Mouse (Mus musculus) testis, adult 2 months (tissue): Measurements from ENCODE around the gene Tor1aip2. TPM values are rescaled to one million over a fixed set of nuclear protein-coding genes. Genes with fewer than 3 reads are reported as not detected.

ENCODE experiments used
- H3K27ac ChIP-seq: fragments of 200-500 bp; 2 replicates; pipeline ENCODE4 v1.5.1; 2012; ENCODE audit warnings: low read depth, low read length; ENCODE audit not compliant: control insufficient read depth, insufficient read depth
- H3K27me3 ChIP-seq: fragments of 200-500 bp; 2 replicates; pipeline ENCODE4 v1.6.1; 2012; ENCODE audit warnings: mild to moderate bottlenecking, low read length, moderate library complexity; ENCODE audit not compliant: control insufficient read depth, insufficient read depth
- H3K36me3 ChIP-seq: fragments of 200-500 bp; 2 replicates; pipeline ENCODE4 v1.6.1; 2012; ENCODE audit warnings: mild to moderate bottlenecking, low read length; ENCODE audit not compliant: control insufficient read depth, insufficient read depth
- H3K4me1 ChIP-seq: fragments of 200-500 bp; 2 replicates; pipeline ENCODE4 v1.6.1; 2012; ENCODE audit warnings: low read length; ENCODE audit not compliant: control insufficient read depth, insufficient read depth
- H3K4me3 ChIP-seq: fragments of 200-500 bp; 2 replicates; pipeline ENCODE4 v1.5.1; 2012; ENCODE audit warnings: low read depth, mild to moderate bottlenecking, low read length, moderate library complexity, mixed read lengths; ENCODE audit not compliant: control insufficient read depth
- CTCF ChIP-seq: fragments of 200-500 bp; IDR thresholded peaks from 2 replicates; pipeline ENCODE4 v1.5.1; 2012; ENCODE audit warnings: low read depth, mild to moderate bottlenecking, inconsistent platforms, low read length, moderate library complexity; ENCODE audit not compliant: control insufficient read depth, insufficient read depth, insufficient replicate concordance
- POLR2A ChIP-seq: fragments of 200-500 bp; IDR thresholded peaks from 2 replicates; pipeline ENCODE4 v1.6.1; 2012; ENCODE audit warnings: low read depth, mild to moderate bottlenecking, inconsistent platforms, low read length, moderate library complexity; ENCODE audit not compliant: control insufficient read depth
- polyA plus RNA-seq: library from polyadenylated mRNA; depleted of rRNA; stranded (reverse); fragments of >200 nt; gene quantifications from 2 replicates; pipeline ENCODE4 v1.2.3, GENCODE M21; 2012

The Tor1aip2 gene
- polyA plus RNA-seq, 1 experiment = 59.8 TPM

- no peak for TF ChIP-seq CTCF
- no peak for TF ChIP-seq POLR2A
- no peak overlapping the region for H3K27ac ChIP-seq
- H3K27me3 ChIP-seq = no peaks in the 10 kb centered on the region
- no peak overlapping the region for H3K4me3 ChIP-seq
- peaks cover 2% of the 10 kb centered on the region; the same call in 1 of the 2 replicates for H3K4me1 ChIP-seq
- no peaks in the 10 kb centered on the region for H3K36me3 ChIP-seq
Observed at GRCm38 (mm10) chr1:156085770-156086169, 50.6 kb downstream of the Tor1aip2 start.

GRCm38 (mm10) chr1:156087586-156087985 lies 52.4 kb downstream of the Tor1aip2 start:
- no peak overlapping the region for H3K4me3 ChIP-seq

GRCm38 (mm10) chr1:156089561-156089960 lies 54.4 kb downstream of the Tor1aip2 start:
- TF ChIP-seq CTCF (no peak), POLR2A (no peak)
- Histone ChIP-seq H3K4me3 (no peak overlapping the region), H3K27me3 (no peaks in the 10 kb centered on the region), H3K36me3 (no peaks in the 10 kb centered on the region), H3K27ac (no peak overlapping the region), H3K4me1 (no peaks in the 10 kb centered on the region)

More at GRCm38 (mm10) chr1:156087586-156087985, 52.4 kb downstream of the Tor1aip2 start:
- no peak for TF ChIP-seq CTCF
- no peak for TF ChIP-seq POLR2A
- no peak overlapping the region for H3K27ac ChIP-seq
- no peaks in the 10 kb centered on the region for H3K27me3 ChIP-seq
- H3K4me1 ChIP-seq = peaks cover 2% of the 10 kb centered on the region; the same call in 1 of the 2 replicates
- H3K36me3 ChIP-seq = no peaks in the 10 kb centered on the region

- Histone ChIP-seq H3K4me3 (no peak overlapping the region), H3K36me3 (no peaks in the 10 kb centered on the region), H3K27ac (no peak overlapping the region), H3K4me1 (no peaks in the 10 kb centered on the region), H3K27me3 (no peaks in the 10 kb centered on the region)
- TF ChIP-seq POLR2A (no peak), CTCF (no peak)
Observed at GRCm38 (mm10) chr1:156090042-156090441, 54.8 kb downstream of the Tor1aip2 start.

GRCm38 (mm10) chr1:156091811-156092210 lies 56.6 kb downstream of the Tor1aip2 start:
- no peak overlapping the region for H3K27ac ChIP-seq
- H3K27me3 ChIP-seq = no peaks in the 10 kb centered on the region
- H3K36me3 ChIP-seq = no peaks in the 10 kb centered on the region
- H3K4me3 ChIP-seq = no peak overlapping the region
- no peak for TF ChIP-seq CTCF
- no peak for TF ChIP-seq POLR2A
- H3K4me1 ChIP-seq = no peaks in the 10 kb centered on the region

- TF ChIP-seq POLR2A (no peak), CTCF (no peak)
- Histone ChIP-seq H3K27ac (no peak overlapping the region), H3K4me1 (no peaks in the 10 kb centered on the region), H3K4me3 (no peak overlapping the region), H3K36me3 (no peaks in the 10 kb centered on the region), H3K27me3 (no peaks in the 10 kb centered on the region)
Observed at GRCm38 (mm10) chr1:156103763-156104162, 68.6 kb downstream of the Tor1aip2 start.

GRCm38 (mm10) chr1:156105381-156105780 lies 70.2 kb downstream of the Tor1aip2 start:
- Histone ChIP-seq H3K27me3 (no peaks in the 10 kb centered on the region), H3K36me3 (no peaks in the 10 kb centered on the region), H3K4me3 (no peak overlapping the region), H3K27ac (no peak overlapping the region), H3K4me1 (no peaks in the 10 kb centered on the region)
- TF ChIP-seq POLR2A (no peak), CTCF (no peak)

GRCm38 (mm10) chr1:156107424-156107823 lies 72.2 kb downstream of the Tor1aip2 start:
- TF ChIP-seq POLR2A (no peak), CTCF (no peak)
- Histone ChIP-seq H3K4me3 (no peak overlapping the region), H3K4me1 (no peaks in the 10 kb centered on the region; the same call in 1 of the 2 replicates), H3K27ac (no peak overlapping the region), H3K36me3 (no peaks in the 10 kb centered on the region), H3K27me3 (no peaks in the 10 kb centered on the region)
